Mouse (Mus musculus): ENCODE results near the gene Ptprn2.

DNA sequence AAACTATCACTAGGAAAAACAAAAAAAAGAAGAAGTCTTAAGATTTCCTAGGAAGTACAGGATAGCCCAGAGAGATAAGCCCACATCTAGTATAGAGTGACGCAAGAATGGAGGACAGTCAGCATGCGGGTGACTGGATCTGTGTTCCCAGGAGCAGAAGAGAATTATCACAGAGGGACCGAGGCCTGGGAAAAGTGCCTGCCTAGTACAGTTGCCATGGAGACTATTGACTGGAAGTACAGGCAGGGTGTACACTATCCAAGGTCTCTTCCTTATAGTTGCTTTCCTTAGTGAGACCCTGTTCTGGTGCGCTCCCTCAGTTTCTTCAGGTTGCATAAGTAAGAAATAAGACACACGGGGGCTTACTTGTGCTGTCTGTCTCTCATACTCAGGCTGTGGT, 112.2 kb downstream of the Ptprn2 start:
- TF ChIP-seq EP300 (IDR thresholded peaks at IDR 0.05; ENCODE audit: low read depth): no peak
- no peak for TF ChIP-seq CTCF (IDR thresholded peaks at IDR 0.05; ENCODE audit: low read depth)

All from liver, postnatal 0 days (tissue).